ENCODE assay signal across 9 mouse cellular contexts in the genomic region with DNA sequence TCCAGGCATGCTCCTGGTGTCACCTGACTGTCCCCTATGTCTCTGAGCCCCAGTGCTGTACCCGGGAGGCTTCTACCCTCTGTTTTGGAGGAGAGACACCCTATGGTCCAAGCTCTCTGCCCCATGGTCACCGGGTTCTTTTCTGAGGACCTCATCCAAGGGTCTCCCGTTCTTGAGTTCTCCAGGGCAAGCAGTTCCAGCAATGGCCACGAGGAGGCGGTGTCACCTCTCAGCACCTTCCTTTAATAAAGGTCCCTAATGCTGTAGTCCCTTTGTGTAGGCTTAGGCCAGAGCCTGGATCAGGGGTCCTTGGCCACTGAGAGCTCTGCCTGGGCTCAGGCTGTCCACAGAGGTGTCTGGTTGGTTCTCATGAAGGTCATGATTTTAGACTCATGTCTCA. TPM values are rescaled to one million over a fixed set of nuclear protein-coding genes. Genes with fewer than 3 reads are reported as not detected.
DNase-seq lines count a peak whose midpoint lies in the region; ATAC-seq lines count a peak whose summit lies in the region.
"Had no signal": no experiment of that assay in that cellular context is flagged by ENCODE, and none has a peak within 500 bp of the region (broad histone marks: within the 10 kb centered on the region; RNA-seq: fewer than 3 reads in every experiment).

No protein-coding gene starts in this region.

- ATAC-seq in monocyte, adult 5-6 weeks (replicated peaks; ENCODE audit: insufficient number of reproducible peaks, low FRiP score, low TSS enrichment, poor library complexity, severe bottlenecking) = peak; percentile 41

- H3K27ac ChIP-seq in embryonic facial prominence, embryonic 10.5 days (replicated peaks) = no peak overlapping the region
- H3K27ac ChIP-seq: liver, embryonic 13.5 days had no signal

- peak; percentile 68 for DNase-seq in layer of hippocampus, postnatal 14 days (ENCODE audit: low spot score in 2 of 2)
- DNase-seq in layer of hippocampus, adult 9-10 months (ENCODE audit: low spot score) = no peak
- DNase-seq in CD8-positive naive resting alpha-beta T cell, adult 2 months (ENCODE audit: low read depth in 2 of 2, low spot score in 2 of 2) = peak; percentile 64 to 74
- peak; percentile 76 for DNase-seq in adrenal gland, postnatal 10 days
- DNase-seq in embryonic facial prominence, embryonic 10.5 days (ENCODE audit: low spot score) = peak; percentile 82
- DNase-seq in kidney, adult 9 months = peak; percentile 77
- DNase-seq in Muller cell, postnatal 12 days (ENCODE audit: inconsistent ontology term) = no peak
- DNase-seq: liver, embryonic 13.5 days had no signal

- 14% methylated on average over 5 of the region's 5 CpGs for WGBS in embryonic facial prominence, embryonic 10.5 days

- peaks cover 25% of the 10 kb centered on the region for H3K36me3 ChIP-seq in embryonic facial prominence, embryonic 10.5 days (replicated peaks)

- no peak overlapping the region for H3K4me3 ChIP-seq in embryonic facial prominence, embryonic 10.5 days
- H3K4me3 ChIP-seq: liver, embryonic 13.5 days had no signal

- peaks cover 38% of the 10 kb centered on the region for H3K4me1 ChIP-seq in embryonic facial prominence, embryonic 10.5 days

- no peaks in the 10 kb centered on the region for H3K9me3 ChIP-seq in embryonic facial prominence, embryonic 10.5 days
- H3K9me3 ChIP-seq: liver, embryonic 13.5 days had no signal

- peaks cover 39% of the 10 kb centered on the region for H3K27me3 ChIP-seq in embryonic facial prominence, embryonic 10.5 days (replicated peaks; ENCODE audit: low read depth, poor library complexity, severe bottlenecking)

RNA-seq across cellular contexts. Expression of a gene that starts 2.3 kb away (rescaled TPM):
- 1 to 10 TPM; 1.1 to 1.5 TPM for total RNA-seq in layer of hippocampus, postnatal 14 days (2021)
- total RNA-seq in adrenal gland, postnatal 10 days (2021) = 1 to 10 TPM; 1.2 to 1.6 TPM
- polyA plus RNA-seq in embryonic facial prominence, embryonic 10.5 days (2016; fragmentation: Nextera tagmentation; extraction: Ambion mirVana) = 2.0 and 2.8 TPM in 2 replicates
- 3.9 to 7.9 TPM (median 6.3 TPM) in 3 replicates for total RNA-seq in monocyte, adult 5-6 weeks (2017)

RNA-seq across cellular contexts. Expression of a gene that starts 6.3 kb away (rescaled TPM):
- 1 to 10 TPM; 2.8 to 5.4 TPM for total RNA-seq in layer of hippocampus, postnatal 14 days (2021)
- 1 to 10 TPM in 1 of 2 experiments, under 1 TPM in 1; 0.45 to 1.9 TPM for total RNA-seq in adrenal gland, postnatal 10 days (2021)
- polyA plus RNA-seq in embryonic facial prominence, embryonic 10.5 days (2016; fragmentation: Nextera tagmentation; extraction: Ambion mirVana) = 1.8 and 3.1 TPM in 2 replicates
- not detected in 3 replicates for total RNA-seq in monocyte, adult 5-6 weeks (2017)

RNA-seq across cellular contexts. Expression of a gene that starts 10.9 kb away (rescaled TPM):
- 1 to 10 TPM; 3.1 to 4.5 TPM for total RNA-seq in layer of hippocampus, postnatal 14 days (2021)
- total RNA-seq in adrenal gland, postnatal 10 days (2021) = 1 to 10 TPM; 1.1 to 1.6 TPM
- polyA plus RNA-seq in embryonic facial prominence, embryonic 10.5 days (2016; fragmentation: Nextera tagmentation; extraction: Ambion mirVana) = 2.7 TPM in 2 replicates
- total RNA-seq in monocyte, adult 5-6 weeks (2017) = 2.3 to 3.7 TPM in 2 of 3 replicates, not detected in the other

RNA-seq across cellular contexts. Expression of a gene that starts 10.9 kb away (rescaled TPM):
- 10 to 100 TPM; 73.7 to 74.3 TPM for total RNA-seq in layer of hippocampus, postnatal 14 days (2021)
- 10 to 100 TPM; 52.8 to 54.2 TPM for total RNA-seq in adrenal gland, postnatal 10 days (2021)
- 105 and 109 TPM in 2 replicates for polyA plus RNA-seq in embryonic facial prominence, embryonic 10.5 days (2016; fragmentation: Nextera tagmentation; extraction: Ambion mirVana)
- total RNA-seq in monocyte, adult 5-6 weeks (2017) = 18.6 to 22.3 TPM (median 20.9 TPM) in 3 replicates

RNA-seq across cellular contexts. Expression of a gene that starts 16.8 kb away (rescaled TPM):
- total RNA-seq in layer of hippocampus, postnatal 14 days (2021) = 10 to 100 TPM; 68.6 to 73.2 TPM
- 10 to 100 TPM; 42.1 to 51.7 TPM for total RNA-seq in adrenal gland, postnatal 10 days (2021)
- polyA plus RNA-seq in embryonic facial prominence, embryonic 10.5 days (2016; fragmentation: Nextera tagmentation; extraction: Ambion mirVana) = 134 and 142 TPM in 2 replicates
- total RNA-seq in monocyte, adult 5-6 weeks (2017) = 8.2 to 12.9 TPM (median 11.7 TPM) in 3 replicates

Comparison
In these comparisons a context has a peak if more than half of its experiments do, and no peak if none do; other contexts are left out.
1. DNase-seq: peak in layer of hippocampus, postnatal 14 days (2 of 2), CD8-positive naive resting alpha-beta T cell, adult 2 months (2 of 2), adrenal gland, postnatal 10 days (single experiment), embryonic facial prominence, embryonic 10.5 days (single experiment) and kidney, adult 9 months (single experiment); none in layer of hippocampus, adult 9-10 months (single experiment) and Muller cell, postnatal 12 days (single experiment).